Mouse (Mus musculus): ENCODE measurements around the gene Tmem101. TPM values are rescaled to one million over a fixed set of nuclear protein-coding genes. Genes with fewer than 3 reads are reported as not detected.
A peak's percentile ranks its signal among the peaks of the same experiment; 100 is the strongest.
"Not testable (repeated sequence)": the region's sequence is repeated elsewhere in the genome, so short reads cannot be mapped to it uniquely, and the experiment has no call there.

Tmem101 gene
- total RNA-seq (2021): 10 to 100 TPM; 29.5 to 30.6 TPM

DNA sequence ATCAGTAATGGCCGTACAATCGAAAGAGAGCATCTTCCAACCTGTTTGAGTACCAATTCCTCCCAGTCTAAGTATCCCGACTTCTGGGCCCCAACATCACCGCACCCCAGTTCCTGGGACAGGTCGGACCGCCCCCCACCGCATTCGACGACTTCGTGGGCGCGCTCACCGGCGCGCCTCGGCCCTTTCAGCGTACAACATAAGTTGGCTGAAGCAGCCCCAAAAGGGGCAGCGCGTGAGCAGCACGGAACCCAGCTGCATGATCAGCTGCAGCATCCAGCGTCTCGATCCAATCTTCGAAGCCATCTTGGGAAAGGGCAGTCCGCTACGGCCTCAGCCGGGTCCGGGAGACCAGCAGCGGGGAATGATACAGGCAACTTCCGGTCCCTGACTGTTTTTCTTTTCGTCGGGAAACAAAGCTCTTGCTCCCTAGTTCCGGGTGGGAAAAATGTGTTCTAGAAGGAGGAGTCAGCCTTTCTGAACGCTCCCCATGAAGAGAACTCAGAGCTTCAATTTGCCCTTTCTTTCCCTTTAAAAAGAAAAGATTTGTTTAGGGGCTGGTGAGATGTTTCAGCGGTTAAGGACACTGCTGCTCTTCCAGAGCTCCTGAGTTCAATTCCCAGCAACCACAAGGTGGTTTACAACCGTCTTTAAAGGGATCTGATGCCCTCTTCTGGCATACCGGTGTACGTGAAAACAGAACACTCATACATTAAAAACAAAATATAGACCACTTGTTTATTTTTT, at the start of gene Tmem101:
Gene Tmem101, minus strand, starts transcription at position 366 of the 747 bp plus-strand sequence.
- DNase-seq: peak; percentile 88 to 89

DNA sequence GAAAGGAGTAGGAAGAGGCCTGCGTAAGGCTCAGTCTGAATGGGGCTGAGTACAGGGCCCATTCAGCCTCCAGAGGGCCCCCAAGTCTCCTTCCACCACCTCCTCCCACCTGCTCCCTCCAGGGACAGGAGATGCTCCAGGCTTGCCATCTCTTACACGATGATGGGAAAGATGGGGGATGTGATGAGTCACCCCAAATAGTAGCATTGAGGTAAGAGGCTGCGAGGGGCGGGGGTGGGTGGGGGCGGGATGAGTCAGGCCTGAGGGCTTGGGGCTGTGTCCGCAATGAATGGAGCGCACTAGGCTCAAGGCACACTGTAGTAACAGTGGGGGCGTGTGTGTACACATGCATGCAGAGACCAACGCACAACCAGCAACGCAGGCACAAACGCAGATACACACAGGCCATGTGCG, 45.2 kb upstream of the Tmem101 start:
- DNase-seq: no peak

DNA sequence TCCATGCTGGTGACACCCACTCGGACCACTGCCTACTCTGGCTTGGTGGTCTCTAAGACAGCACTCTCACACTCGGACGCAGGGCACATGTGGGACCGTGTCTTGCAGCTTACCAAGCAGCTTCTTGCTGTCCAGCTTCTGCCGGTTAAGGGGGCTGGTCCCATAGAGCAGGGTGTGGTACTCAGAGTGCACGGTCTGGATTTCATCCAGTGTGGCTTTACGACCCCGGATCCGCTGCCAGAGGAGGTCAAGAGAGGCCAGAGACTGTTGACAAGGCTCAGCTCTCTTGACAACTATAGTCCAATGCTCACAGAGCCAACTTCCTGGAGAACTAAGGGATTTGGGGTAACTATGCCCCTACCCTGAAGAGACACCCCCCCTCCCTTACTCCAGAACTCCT, 43.7 kb upstream of the Tmem101 start:
- DNase-seq: no peak

DNA sequence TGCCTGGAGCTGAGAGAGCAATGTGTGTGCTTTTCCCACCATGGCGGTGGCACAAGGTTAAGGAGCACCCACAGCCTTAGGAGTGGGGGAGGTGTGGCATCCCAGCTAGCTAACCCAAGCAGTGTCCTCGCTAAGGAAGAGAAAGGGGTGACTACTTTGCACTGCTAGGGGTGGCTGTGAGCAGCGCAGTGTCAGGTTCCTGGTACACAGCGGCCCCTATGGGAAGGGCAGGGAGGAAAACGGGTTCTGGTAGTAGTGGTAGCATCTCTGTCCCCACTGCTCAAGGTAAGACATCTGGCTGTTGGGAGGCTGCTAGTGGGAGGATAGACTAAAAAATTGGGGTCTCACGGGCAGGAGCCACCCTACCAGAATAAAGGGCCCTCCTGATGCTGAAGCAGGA, 42.0 kb upstream of the Tmem101 start:
- no peak for DNase-seq

DNA sequence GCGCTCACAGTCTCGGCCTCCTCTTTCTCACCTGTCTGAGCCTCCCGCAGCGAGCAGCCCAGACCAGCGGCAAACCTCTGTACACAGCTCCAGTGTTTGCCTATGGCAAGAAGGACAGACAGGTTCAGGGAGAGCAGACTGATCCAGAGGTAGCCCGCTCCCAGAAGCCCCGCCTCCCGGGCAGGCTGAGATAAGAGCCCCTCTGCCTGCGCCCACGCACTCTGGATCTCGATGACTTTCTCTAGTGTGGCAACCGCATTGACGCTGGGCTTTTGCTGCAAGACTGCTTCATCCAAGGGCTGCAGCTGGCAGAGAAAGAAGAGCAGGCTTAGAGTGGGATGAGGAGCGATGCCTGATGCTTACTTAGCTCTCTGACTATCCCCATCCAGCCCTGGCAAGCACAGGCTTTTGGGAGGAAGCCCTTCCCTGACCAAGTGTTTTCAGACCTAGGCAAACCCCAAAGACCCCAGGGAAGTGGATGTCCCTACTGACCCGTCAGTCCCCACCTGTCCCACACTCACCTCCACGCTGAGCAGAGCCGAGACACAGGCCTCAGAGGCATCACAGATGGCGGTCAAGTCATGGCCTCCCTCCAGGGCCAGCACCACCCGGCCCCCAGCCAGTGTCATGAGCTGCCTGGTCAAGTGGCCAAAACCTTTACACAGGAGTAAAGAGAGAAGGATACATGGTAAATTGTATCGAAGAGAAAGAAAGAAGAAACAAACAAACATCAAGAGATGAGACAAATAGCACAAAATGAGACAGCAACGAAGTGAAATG, 40.0 kb upstream of the Tmem101 start:
- no peak for DNase-seq

DNA sequence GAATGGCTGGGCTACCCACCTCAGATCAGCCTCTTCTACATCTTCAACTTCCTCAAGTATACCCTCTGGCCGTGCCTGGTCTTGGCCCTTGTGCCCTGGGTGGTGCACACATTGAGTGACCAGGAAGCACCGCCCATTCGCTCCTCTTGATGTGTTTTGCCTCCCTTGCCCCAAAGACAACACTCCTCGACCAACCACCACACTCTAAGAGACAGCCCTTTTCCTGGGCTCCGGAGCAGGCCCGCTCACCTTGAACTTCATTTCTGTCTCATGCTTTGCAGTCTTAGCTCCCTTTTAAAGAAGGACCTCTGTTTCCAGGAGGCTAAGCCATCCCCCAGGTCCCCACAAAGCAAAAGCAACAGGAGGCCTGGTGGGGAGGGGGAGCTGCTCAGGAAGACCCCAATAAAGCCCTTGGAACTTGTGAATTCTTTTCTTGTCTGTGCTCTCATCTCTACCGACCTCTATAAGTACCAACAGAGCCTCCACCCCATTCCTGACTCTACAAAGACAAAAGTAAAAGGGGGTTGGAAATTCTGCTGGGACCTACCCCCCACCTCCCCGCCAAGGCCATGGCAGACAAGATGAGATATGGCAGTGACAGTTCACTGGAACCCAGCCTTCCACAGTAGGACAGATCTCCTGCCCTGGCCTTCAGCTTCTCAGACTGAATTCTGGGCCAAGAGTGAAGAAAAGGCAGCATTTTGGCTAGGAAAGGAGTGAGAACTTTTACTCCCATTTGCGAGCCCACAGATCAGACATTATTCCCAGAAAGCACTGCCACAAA, 37.6 kb upstream of the Tmem101 start:
- DNase-seq: no peak

DNA sequence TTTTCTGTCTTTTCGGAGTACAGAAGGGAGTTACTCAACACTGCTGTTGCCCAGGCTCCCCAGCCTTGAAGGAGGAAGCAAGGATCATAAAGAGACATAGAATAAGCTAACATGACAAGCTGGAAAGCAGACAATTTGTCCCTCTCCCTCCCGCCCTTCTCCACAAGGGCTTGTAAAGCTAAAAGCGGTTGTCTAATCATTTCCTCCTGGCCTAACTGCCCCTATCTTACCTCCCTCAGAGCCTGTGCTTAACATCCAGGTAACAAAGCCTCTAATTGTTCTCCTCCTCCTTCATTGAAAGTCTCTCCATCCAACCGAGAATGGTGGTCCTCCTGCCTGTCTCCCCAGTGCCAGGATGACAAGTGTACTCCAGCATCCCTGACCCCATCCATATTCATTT, 34.6 kb upstream of the Tmem101 start:
- DNase-seq: no peak

DNA sequence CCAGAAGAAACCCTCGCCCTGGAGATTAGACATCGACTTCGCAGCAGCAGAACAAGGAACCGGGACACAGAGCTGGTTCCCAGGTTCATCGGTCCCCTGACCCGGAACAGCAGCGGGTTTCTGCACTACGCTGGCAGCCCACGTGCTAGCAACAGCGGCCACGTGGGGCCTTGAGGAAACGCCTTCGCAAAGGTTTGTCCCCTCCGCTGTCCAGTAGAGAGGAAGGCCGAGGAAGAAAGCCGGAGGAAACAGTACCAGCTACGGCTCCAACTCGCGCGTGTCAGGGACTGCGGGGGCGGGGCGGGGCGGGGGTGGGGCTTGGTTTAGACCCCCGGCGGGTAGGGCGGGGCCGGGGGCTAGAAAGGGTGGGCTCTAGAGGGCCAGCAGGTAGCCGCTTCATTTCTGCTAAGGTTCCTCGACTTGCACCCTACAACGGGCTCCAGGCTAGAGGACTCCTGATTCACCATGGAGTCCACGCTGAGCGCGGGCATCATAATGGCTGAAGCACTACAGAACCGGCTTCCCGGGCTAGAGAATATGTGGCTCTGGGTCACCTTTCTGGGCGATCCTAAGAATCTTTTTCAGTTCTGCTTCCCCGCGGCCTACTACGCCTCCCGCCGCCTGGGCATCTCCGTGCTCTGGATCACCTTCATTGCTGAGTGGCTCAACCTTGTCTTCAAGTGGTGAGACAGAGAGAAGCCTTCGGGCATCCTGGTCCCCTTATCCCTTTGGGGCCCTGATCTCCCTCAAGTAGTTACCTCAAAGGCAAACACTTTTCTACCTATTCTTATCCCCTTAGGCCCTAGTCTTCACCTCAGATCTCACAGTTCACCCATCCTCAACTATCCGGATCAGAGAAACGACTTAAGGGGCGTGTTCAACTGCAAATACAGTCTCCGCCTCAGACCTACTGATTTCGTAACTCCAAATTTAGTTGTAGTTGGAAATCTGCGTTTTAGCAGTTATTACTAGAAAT, 33.5 kb upstream of the Tmem101 start, which contains the start of gene G6pc3:
Gene G6pc3, plus strand, starts transcription at position 160 of the 976 bp plus-strand sequence.
- peak; percentile 84 to 85 for DNase-seq

DNA sequence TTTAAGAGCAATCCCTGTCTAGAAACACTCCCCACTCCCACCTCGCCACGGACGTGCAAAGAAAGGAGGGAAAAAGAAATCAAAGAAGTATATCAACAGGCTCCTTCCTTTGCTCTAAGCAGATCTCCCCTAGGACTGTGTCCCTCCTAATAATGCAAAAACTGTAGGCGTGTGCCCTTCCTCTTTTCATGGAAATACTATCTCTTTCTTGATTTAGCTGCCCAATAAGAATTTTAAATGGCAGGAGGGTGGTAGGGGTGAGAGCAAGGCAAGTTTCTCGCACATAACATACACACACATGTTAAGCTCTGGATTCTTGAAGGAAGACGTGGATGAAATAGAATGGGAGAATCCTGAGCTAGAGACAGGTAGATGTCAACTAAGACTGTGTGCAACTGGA, 32.8 kb upstream of the Tmem101 start:
- no peak for DNase-seq

DNA sequence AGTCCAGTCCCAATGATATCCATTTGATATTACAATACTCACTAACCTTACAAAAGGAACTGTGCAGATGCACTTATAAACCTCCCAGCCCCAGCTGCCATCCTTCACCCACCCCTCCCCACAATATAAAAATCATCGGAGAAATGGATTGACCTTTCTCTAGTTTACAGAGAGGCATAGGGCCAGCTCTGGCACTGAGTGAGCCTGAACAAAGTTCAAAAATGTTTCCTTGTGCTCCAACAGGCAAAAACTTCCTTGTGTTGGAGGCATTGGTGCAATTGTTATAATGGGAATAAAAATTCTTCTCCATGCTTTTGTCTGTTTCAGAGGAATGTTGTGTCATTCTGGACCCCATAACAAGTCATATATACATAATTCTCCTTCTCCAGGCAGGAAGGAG, 30.0 kb upstream of the Tmem101 start:
- DNase-seq: no peak

DNA sequence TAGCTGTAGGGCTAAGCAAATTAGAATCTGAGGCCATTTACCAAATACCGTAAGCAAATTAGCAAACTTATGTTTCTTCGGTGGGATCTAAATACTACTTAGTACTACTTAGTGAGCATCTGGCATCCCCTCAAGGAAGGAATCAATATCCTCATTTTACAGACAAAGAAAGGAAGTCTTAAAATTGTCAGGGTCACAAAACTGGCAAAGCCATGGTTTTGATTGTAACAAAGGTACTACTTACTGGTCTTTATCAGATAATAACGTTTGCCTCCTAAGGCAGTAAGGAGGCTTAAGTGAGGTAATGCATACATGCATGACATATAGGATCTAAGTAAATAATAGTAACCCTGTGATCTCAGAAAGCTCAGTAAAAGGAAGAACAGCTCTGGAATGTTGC, 29.5 kb upstream of the Tmem101 start:
- no peak for DNase-seq

DNA sequence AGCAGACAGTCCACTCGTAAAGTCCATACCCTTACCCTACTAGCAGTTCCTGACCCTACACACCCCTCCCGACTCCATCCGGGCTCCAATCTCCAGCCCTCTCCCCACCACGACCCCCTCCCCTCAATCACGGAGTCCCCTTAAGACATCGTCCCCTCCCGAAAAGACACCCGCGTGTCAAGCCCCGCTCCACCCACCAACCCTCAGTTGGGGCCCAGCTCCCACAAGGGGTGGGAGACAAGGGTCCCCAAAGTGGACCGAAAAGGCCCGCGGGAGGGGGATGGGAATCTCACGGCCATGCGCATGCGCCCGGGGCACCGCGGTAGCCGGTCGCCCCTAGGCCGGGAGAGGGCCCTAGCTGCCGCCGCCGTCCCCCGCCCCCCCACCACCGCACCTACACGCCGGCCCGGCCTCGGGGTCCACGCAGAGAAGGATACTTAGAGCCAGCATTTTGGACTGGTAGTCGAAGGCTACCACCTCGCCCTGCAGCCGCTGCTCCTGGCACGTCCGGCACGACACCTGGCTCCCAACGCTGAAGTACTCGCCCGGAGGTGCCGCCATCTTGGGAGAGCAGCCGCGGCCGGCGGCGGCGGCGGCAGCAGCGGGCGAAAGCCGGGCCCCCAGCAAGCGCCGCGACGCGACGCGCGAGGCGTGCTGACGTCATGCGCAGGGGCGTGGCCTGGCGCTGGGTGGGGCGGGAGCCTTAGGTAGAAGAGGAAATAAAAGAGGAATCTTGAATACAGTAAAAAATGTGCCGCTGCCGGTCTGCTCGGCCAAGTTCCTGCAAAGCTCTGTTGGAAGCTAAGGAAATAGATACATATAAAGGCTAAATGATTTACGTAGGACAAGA, 28.7 kb upstream of the Tmem101 start, which contains the start of gene Lsm12:
Gene Lsm12, minus strand, starts transcription at position 651 of the 850 bp plus-strand sequence.
- peak; percentile 94 for DNase-seq

DNA sequence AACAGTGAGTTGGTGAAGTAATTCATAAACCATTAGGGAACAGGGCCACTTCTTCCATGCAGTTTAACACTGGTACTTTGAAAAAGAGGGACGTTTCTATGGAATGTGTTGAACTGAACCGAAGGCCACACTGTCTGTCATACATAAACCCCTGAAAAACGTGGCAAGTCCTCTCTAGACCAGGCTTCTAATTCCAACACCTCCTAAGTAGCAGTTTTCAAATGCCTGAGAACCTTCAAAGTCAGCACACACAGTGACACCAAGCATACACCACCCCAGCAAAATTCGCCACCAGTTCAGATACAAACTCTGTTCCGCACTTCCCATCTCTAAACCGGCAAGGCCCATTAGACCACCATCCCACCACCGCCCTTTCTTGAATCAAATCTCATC, 28.0 kb upstream of the Tmem101 start:
- no peak for DNase-seq

DNA sequence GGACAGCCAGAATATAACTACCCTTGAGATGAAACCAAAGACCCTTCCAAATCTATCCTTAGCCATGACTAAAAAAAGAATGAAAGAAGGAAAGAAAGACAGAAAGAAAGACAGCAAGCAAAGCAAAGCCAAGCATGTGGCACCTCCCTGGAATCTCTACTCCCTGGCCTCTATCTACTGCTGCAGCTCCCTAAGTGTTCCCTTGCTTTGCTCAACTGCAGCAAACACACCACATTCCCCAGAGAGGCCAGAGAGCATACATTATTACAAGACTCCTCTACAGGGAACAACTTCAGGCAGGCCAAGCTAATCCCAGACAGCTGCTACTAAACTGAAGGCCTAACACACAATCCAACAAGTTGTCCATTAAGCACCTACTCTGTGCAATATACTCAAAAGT, 23.6 kb upstream of the Tmem101 start:
- DNase-seq: no peak

DNA sequence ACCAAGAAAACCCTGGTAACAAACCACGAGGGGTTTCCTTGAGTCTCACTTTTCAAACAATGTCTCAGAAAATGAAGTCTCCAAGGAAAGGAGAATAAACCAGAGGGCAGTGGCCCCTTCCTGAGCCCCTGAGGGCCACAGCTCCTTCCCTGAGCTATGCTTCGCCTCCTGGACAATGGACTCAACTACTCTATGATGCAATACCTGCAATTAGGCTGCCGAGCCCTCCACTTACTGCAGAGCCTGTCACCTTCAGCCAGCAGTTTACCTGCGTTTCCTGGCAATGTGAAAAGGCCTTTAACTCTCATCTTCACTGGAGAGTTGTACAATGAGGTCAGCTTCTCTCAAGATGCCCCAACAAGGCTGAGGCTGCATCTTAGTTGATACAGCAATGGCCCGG, 12.5 kb upstream of the Tmem101 start:
- no peak for DNase-seq

DNA sequence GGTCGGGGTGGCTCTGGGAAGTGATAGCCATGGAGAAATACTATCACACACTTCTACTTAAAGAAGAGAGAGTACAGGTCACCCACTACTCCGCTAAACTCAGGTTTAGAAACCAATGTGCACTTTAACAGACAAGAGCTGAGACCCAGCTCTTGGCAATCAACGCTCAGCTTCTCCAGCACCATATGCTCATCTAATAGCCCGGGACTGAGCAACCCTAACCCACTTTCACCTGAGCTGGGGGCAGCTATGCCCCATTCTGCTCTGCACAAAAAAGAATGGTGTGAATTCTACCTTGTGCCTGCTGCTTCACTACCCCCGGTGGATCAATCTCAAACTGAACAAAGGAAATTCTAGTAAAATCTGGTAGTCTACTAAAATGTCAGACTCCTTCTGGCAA, 11.3 kb upstream of the Tmem101 start:
- DNase-seq: no peak

DNA sequence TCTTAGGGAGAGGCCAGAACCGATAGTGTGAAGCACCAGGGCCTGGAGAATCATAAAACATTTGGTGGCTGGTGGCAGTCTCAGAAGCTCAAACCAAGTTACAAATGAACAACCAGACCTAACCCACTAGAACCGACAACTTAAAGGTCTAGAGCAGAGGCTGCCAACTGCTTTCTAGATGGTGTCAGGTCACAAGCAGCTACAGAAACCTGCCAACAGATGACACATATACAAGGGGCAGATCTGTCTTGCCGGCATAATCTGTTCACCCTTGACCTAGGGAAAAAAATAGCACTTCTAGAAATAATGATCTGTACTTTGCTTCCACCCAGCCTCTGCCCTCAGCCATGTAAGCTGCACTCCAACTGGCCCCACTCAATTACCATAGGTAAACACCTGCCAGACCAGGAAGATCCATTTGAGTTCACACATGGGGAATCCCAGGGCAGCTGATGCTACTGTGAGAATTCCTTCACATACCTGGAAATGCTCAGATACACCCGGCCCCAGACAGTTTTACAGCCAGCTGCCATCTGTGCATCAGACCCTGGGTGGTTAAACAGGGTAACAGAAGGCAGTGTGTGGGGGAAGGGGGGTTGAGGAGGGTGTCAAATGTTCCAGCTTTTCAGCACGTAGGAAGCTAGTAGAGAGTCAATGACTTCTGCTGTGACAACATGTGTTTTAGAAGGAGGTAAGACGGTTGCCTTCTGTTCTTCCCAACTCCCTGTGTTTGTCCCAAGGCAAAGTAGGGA, 9.9 kb upstream of the Tmem101 start:
- DNase-seq: peak; percentile 64 to 70

DNA sequence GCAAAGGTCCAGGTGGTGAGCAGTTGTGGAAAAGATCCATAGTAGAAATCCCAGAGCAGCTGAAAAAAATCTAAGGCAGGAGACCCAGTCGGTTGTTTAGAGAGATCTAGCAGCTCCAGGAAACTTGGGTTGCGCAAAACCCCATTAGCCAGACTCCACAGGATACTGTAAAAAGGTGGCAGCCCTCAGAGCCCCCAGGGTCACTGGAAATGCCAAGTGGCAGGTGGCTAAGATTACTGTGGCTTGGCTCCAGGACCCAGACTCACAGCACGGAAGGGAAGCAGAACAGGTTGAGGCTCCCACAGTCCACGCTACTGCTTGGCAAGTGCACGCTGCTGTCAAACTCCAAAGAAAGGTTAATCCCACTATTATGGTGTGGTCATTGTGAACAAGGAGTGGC, 3.6 kb upstream of the Tmem101 start:
- DNase-seq: no peak

DNA sequence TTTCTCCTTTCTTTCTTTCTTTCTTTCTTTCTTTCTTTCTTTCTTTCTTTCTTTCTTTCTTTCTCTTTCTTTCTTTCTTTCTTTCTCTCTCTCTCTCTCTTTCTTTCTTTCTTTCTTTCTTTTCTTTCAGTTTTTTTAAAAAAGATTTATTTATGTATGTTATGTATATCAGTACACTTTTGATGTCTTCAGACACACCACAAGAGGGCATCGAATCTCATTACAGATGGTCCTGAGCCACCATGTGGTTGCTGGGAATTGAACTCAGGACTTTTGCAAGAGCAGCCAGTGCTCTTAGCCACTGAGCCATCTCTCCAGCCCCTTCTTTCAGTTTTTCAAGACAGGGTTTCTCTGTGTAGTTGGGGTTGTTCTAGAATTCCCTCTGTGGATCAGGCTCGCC, 1.8 kb upstream of the Tmem101 start:
- DNase-seq: not testable (repeated sequence)

DNA sequence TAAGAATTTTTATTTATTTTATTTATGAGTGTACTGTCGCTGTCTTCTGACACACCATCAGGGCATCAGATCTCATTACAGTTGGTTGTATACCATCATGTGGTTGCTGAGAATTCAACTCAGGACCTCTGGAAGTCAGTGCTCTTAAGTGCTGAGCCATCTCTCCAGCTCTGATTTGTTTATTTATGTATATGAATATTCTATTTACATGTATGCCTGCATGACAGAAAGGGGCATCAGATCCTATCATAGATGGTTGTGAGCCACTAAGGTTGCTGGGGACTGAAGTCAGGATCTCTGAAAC, 534 bp upstream of the Tmem101 start:
- DNase-seq: no peak

All from layer of hippocampus, postnatal 36 days (tissue).